Mouse (Mus musculus) telencephalon, adult 2 months (tissue): ENCODE measurements around the gene Ppfia1.
A peak's percentile ranks its signal among the peaks of the same experiment; 100 is the strongest.

ENCODE experiments used
- DNase-seq: peaks from one replicate; pipeline ENCODE4 v3.0.0-alpha.2; 2011; ENCODE audit warnings: low read depth, low spot score

Gene Ppfia1

GRCm38 (mm10) chr7:144489067-144489774 is 64.3 kb downstream of the Ppfia1 start:
- no peak for DNase-seq

GRCm38 (mm10) chr7:144480314-144480713 is 73.2 kb downstream of the Ppfia1 start:
- DNase-seq: no peak

DNA sequence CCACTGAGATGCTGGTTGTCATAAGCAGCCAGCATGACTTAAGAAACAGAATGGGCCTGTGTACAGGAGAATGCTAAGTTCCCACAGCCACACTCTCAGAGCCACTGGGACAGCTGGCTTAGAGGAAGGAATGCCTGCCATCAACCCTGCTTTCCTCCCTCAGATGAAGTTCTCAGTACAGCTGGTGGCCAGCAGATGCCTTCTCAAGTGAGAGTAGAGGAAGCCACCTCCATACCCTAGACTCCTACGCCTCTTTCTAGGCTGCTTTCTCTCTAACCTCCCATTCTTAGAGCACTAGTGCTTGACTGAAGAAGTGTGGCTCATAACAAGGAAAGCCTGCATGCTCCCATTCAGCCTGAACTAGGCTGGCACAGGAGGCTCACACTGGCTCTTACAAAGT is 74.0 kb downstream of the Ppfia1 start:
- peak; percentile 91 for DNase-seq

- DNase-seq: no peak
Measured at GRCm38 (mm10) chr7:144475741-144476140, 77.8 kb downstream of the Ppfia1 start.

GRCm38 (mm10) chr7:144473486-144473885 is 80.0 kb downstream of the Ppfia1 start:
- DNase-seq: no peak

- no peak for DNase-seq
Measured at GRCm38 (mm10) chr7:144471103-144471502, 82.4 kb downstream of the Ppfia1 start.

GRCm38 (mm10) chr7:144470545-144471059 is 82.9 kb downstream of the Ppfia1 start, which contains the start of gene Cttn:
Gene Cttn, minus strand, starts transcription at chr7:144471009.
- DNase-seq: peak; percentile 81

GRCm38 (mm10) chr7:144469908-144470544 is 83.5 kb downstream of the Ppfia1 start:
- no peak for DNase-seq

- DNase-seq: no peak
Measured at GRCm38 (mm10) chr7:144469181-144469641, 84.3 kb downstream of the Ppfia1 start.

GRCm38 (mm10) chr7:144468741-144469140 is 84.8 kb downstream of the Ppfia1 start:
- no peak for DNase-seq

GRCm38 (mm10) chr7:144462577-144462976 is 91.0 kb downstream of the Ppfia1 start:
- no peak for DNase-seq

DNA sequence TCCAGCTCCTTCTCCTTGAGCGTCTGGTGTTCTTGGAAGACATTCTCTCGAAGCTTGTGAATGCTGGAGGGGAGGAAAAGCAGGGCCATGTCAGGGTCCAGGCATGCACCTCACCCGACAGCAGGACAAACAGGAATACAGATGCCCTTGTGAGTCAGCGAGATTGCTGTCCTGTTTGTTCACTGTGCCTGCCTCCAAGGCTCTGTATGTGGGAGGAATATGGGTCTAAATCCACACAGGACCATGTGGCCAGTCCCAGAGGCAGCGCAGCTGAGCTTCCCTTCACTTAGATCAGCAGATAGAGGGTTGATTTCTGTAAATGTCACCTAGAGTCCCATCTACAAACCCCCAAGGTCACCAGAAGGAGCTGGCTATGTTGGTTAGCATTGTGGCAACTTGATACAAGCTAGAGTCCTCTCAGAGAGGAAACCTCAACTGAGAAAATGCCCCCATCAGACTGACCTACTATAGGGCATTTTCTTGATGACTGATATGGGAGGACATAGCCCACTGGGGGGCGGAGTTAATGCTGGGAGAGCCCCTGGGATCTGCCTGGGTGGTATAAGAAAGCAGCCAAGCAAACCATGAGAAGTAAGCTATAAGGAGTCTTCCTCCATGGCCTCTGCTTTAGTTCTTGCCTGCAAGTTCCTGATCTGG is 92.2 kb downstream of the Ppfia1 start:
- DNase-seq: no peak

- DNase-seq: no peak
Measured at GRCm38 (mm10) chr7:144458881-144459280, 94.6 kb downstream of the Ppfia1 start.

GRCm38 (mm10) chr7:144450661-144451060 is 102.9 kb downstream of the Ppfia1 start:
- no peak for DNase-seq

GRCm38 (mm10) chr7:144449637-144450570 is 103.6 kb downstream of the Ppfia1 start:
- DNase-seq: no peak

DNA sequence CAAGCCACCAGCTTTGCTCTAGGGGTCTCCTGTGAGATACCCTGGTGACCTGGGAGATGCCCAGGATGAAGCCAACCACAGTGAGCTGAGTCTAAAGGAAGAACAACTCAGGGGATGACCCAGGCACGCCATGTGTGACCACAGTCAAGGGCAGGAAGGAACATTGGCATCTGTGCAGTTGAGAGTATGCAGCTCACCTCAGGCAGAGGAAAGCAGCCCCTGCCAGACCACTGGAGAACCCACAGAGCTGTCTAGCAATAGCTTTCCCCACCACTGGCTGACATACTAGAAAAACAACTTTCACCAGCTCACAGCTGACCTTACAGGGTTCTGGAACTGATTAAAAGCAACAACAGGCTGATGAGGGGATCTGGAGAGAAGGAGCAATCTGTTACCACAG is 105.3 kb downstream of the Ppfia1 start:
- DNase-seq: no peak

DNA sequence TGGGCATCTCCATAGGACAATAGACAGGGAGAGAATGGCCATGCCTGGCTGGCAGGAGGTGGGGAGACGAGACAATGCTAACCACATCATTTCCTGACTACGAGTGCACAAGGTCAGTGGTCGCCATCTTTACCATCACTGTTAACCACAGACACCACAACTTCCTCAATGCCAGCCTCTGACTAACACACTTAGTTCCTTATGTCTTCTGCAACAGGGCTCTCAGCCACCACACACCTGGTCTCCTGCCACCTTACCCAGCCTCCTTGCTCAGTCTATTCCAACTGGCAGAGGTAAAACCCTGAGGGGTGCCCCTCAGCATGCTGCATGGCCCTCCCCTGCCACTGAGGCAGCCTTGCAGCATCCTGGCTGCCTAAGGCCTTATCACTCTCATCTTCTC is 106.4 kb downstream of the Ppfia1 start:
- DNase-seq: no peak

GRCm38 (mm10) chr7:144444788-144445187 is 108.7 kb downstream of the Ppfia1 start:
- no peak for DNase-seq

DNA sequence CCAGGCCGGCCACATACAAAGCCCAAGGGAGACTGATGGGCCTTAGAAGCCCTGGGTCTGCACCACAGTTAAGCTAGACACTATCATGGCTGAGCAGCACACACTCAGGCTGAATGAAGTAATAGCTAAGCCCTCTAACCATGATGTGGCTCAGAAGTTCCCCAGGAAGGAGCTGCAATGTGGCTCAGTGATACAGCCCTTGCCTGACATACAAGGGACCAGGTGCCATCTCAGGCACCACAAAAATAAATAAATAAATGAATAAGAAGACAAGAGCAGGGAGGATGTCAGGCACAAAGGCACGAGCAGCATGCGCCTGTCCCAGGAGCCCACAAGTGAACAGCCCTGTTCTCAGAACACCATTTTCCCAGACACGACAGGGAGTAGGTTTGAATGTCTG is 111.6 kb downstream of the Ppfia1 start:
- no peak for DNase-seq

- no peak for DNase-seq
Measured at GRCm38 (mm10) chr7:144441466-144441865, 112.1 kb downstream of the Ppfia1 start.

DNA sequence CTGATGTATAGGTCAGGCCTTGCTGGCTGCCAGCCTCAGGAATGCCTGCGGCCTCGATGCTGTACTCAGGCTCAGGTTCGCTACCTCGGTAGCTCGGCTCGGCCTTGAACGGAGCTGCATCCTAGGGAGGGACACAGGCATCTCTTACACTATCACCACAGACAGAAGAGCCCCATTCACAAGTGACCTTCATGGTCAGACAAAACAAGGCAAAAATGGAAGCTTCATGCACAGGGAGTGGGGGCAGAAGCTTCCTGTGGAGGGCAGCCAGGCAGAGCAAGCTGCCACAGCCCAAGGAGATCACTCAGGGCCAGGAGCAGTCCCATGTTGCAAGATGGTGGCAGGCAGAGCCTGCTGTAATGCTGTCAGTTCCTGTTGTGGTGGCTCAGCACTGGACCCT is 114.7 kb downstream of the Ppfia1 start:
- no peak for DNase-seq
